Mouse (Mus musculus) embryonic facial prominence, embryonic 11.5 days (tissue): ENCODE results near the gene Olfr111. TPM values are rescaled to one million over a fixed set of nuclear protein-coding genes. Genes with fewer than 3 reads are reported as not detected.

Experiments used
- ATAC-seq: fragments of 200-750 bp; cut with Nextera tagmentation; replicated peaks from 2 replicates; pipeline ENCODE4 v1.8.0; 2017; ENCODE audit warnings: low read depth; ENCODE audit not compliant: insufficient number of reproducible peaks, low FRiP score, low TSS enrichment
- DNase-seq: peaks from one replicate; pipeline ENCODE4 v3.0.0-alpha.2; 2015; ENCODE audit warnings: low spot score
- H3K27ac ChIP-seq: fragments of 300-500 bp; sonication (generic); replicated peaks from 2 replicates; pipeline ENCODE4 v1.5.1; 2014; ENCODE audit warnings: mild to moderate bottlenecking, low read depth, low read length, control low read depth
- H3K27me3 ChIP-seq: fragments of 300-500 bp; sonication (generic); 2 replicates; pipeline ENCODE4 v1.6.1; 2014; ENCODE audit warnings: mild to moderate bottlenecking, low read length, moderate library complexity, mixed read lengths; ENCODE audit not compliant: control insufficient read depth, insufficient read depth
- H3K36me3 ChIP-seq: fragments of 300-500 bp; sonication (generic); replicated peaks from 2 replicates; pipeline ENCODE4 v1.6.1; 2014; ENCODE audit warnings: low read depth, mild to moderate bottlenecking, low read length, moderate library complexity, mixed read lengths; ENCODE audit not compliant: control insufficient read depth, insufficient read depth
- H3K4me1 ChIP-seq: fragments of 300-500 bp; sonication (generic); 2 replicates; pipeline ENCODE4 v1.6.1; 2014; ENCODE audit warnings: low read length, mixed read lengths; ENCODE audit not compliant: control insufficient read depth, insufficient read depth
- H3K4me2 ChIP-seq: fragments of 300-500 bp; sonication (generic); 2 replicates; pipeline ENCODE4 v1.6.1; 2014; ENCODE audit warnings: low read depth, mild to moderate bottlenecking, control low read depth, low read length, moderate library complexity
- H3K4me3 ChIP-seq: fragments of 300-500 bp; sonication (generic); 2 replicates; pipeline ENCODE4 v1.5.1; 2014; ENCODE audit warnings: low read depth, low read length, control low read depth
- H3K9ac ChIP-seq: fragments of 300-500 bp; sonication (generic); replicated peaks from 2 replicates; pipeline ENCODE4 v1.6.1; 2014; ENCODE audit warnings: mild to moderate bottlenecking, control low read depth, low read length
- H3K9me3 ChIP-seq: fragments of 300-500 bp; sonication (generic); replicated peaks from 2 replicates; pipeline ENCODE4 v1.6.1; 2016; ENCODE audit warnings: mild to moderate bottlenecking, low read length, inconsistent platforms, mixed read lengths; ENCODE audit not compliant: control insufficient read depth
- WGBS: fragments of 180-500 bp; shearing (Covaris S2); extraction: QIAGEN DNeasy Blood & Tissue Kit; methylation state at CpG from one replicate; pipeline ENCODE4 v1.1.7; 2014; 5-methylcytosine and 5-hydroxymethylcytosine counted together
- polyA plus RNA-seq: library from polyadenylated mRNA; unstranded; fragments of >200 nt; fragmentation: Nextera tagmentation; extraction: Ambion mirVana; gene quantifications from 2 replicates; pipeline ENCODE4 v1.2.1, GENCODE M21; 2014

The Olfr111 gene
- polyA plus RNA-seq, 1 experiment from 2014 or later, result not detected

GRCm38 (mm10) chr17:37541454-37542119, 33.8 kb downstream of the Olfr111 start:
- Histone ChIP-seq H3K9ac (no peak overlapping the region), H3K27me3 (no peaks in the 10 kb centered on the region), H3K4me1 (no peaks in the 10 kb centered on the region), H3K36me3 (no peaks in the 10 kb centered on the region), H3K9me3 (no peaks in the 10 kb centered on the region), H3K27ac (no peak overlapping the region), H3K4me3 (no peak overlapping the region), H3K4me2 (no peak overlapping the region)
- no peak for ATAC-seq
- no peak for DNase-seq
- WGBS, result 83% methylated on average over 4 of the region's 4 CpGs

GRCm38 (mm10) chr17:37543800-37544435, 36.1 kb downstream of the Olfr111 start:
- ATAC-seq (no peak), DNase-seq (peak; percentile 1)
- Histone ChIP-seq H3K4me1 (no peaks in the 10 kb centered on the region), H3K9me3 (no peaks in the 10 kb centered on the region), H3K27ac (no peak overlapping the region), H3K27me3 (no peaks in the 10 kb centered on the region), H3K4me2 (no peak overlapping the region), H3K9ac (no peak overlapping the region), H3K36me3 (no peaks in the 10 kb centered on the region), H3K4me3 (no peak overlapping the region)
- WGBS, result 37% methylated on average over 3 of the region's 3 CpGs

GRCm38 (mm10) chr17:37558913-37559615, 51.2 kb downstream of the Olfr111 start:
- Histone ChIP-seq H3K9ac (no peak overlapping the region), H3K27ac (no peak overlapping the region), H3K9me3 (no peaks in the 10 kb centered on the region), H3K4me3 (no peak overlapping the region), H3K4me1 (no peaks in the 10 kb centered on the region), H3K36me3 (no peaks in the 10 kb centered on the region), H3K4me2 (no peak overlapping the region), H3K27me3 (no peaks in the 10 kb centered on the region)
- DNase-seq (no peak), ATAC-seq (no peak)
- WGBS, result 59% methylated on average over 1 of the region's 1 CpGs

- H3K4me2 ChIP-seq, result no peak within 1 kb of the TSS
- no peak within 1 kb of the TSS for H3K4me3 ChIP-seq
- no peaks in the 10 kb centered on the region for H3K36me3 ChIP-seq
- ATAC-seq (no peak), DNase-seq (no peak)
- no peak within 1 kb of the TSS for H3K27ac ChIP-seq
- H3K27me3 ChIP-seq, result no peaks in the 10 kb centered on the region
- no peaks in the 10 kb centered on the region for H3K4me1 ChIP-seq
- no peak within 1 kb of the TSS for H3K9ac ChIP-seq
- no peaks in the 10 kb centered on the region for H3K9me3 ChIP-seq
These were observed 61.5 kb downstream of the Olfr111 start, which contains the start of gene Olfr112 for GRCm38 (mm10) chr17:37569351-37569750. Gene Olfr112 (minus strand): TSS chr17:37569451.

DNA sequence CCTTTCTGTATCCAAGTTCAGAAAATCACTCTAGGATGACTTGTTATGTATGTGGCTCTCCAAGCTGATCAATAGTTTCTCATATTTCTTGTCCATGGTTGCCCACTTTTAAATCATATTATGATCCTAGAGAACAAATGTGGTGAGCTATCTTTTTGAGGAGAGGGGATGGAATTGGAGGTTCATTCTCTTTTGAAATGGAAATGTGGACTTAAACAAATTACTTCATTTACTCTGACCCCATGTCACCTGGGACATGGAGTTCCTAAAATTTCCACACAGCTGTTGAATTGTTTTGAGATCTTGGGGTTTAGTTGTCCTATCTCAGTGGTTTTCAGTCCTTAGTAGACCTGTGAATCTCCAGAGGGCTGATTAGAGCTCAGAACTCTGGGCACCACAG, 69.7 kb downstream of the Olfr111 start, which contains the start of gene Olfr113:
Gene Olfr113, minus strand, starts transcription at position 101 of the 400 bp plus-strand sequence.
- Histone ChIP-seq H3K27me3 (no peaks in the 10 kb centered on the region), H3K9ac (no peak within 1 kb of the TSS), H3K9me3 (no peaks in the 10 kb centered on the region), H3K4me3 (no peak within 1 kb of the TSS), H3K4me1 (no peaks in the 10 kb centered on the region), H3K27ac (no peak within 1 kb of the TSS), H3K4me2 (no peak within 1 kb of the TSS), H3K36me3 (no peaks in the 10 kb centered on the region)
- ATAC-seq, result no peak
- DNase-seq, result no peak

Other genes starting within 250 kb of the Olfr111 start
- gene Olfr98, start 244.3 kb upstream of the Olfr111 start, polyA plus RNA-seq, result not detected in 2 replicates
- gene H2-M3, start 237.8 kb upstream of the Olfr111 start, polyA plus RNA-seq, result 1.4 and 1.8 TPM in 2 replicates
- not detected in 2 replicates for gene Olfr99, start 224.6 kb upstream of the Olfr111 start, polyA plus RNA-seq
- gene Olfr101, start 203.7 kb upstream of the Olfr111 start, polyA plus RNA-seq, result not detected in 2 replicates
- not detected in 2 replicates for gene Olfr102, start 191.0 kb upstream of the Olfr111 start, polyA plus RNA-seq
- not detected in 2 replicates for gene Olfr103, start 168.3 kb upstream of the Olfr111 start, polyA plus RNA-seq
- not detected in 2 replicates for gene Olfr104-ps, start 148.4 kb upstream of the Olfr111 start, polyA plus RNA-seq
- gene Olfr105-ps, start 129.0 kb upstream of the Olfr111 start, polyA plus RNA-seq, result not detected in 2 replicates
- gene Olfr106-ps, start 117.6 kb upstream of the Olfr111 start, polyA plus RNA-seq, result not detected in 2 replicates
- gene Olfr107, start 108.8 kb upstream of the Olfr111 start, polyA plus RNA-seq, result not detected in 2 replicates
- gene Olfr108, start 62.5 kb upstream of the Olfr111 start, polyA plus RNA-seq, result not detected in 2 replicates
- not detected in 2 replicates for gene Olfr109, start 49.1 kb upstream of the Olfr111 start, polyA plus RNA-seq
- gene H2-M2, start 24.5 kb upstream of the Olfr111 start, polyA plus RNA-seq, result not detected in 2 replicates
- not detected in 2 replicates for gene Olfr110, start 15.6 kb upstream of the Olfr111 start, polyA plus RNA-seq
- gene Olfr112, start 61.4 kb downstream of the Olfr111 start, polyA plus RNA-seq, result not detected in 2 replicates
- not detected in 2 replicates for gene Olfr113, start 69.6 kb downstream of the Olfr111 start, polyA plus RNA-seq
- gene Olfr114, start 84.7 kb downstream of the Olfr111 start, polyA plus RNA-seq, result not detected in 2 replicates
- not detected in 2 replicates for gene Olfr115, start 119.1 kb downstream of the Olfr111 start, polyA plus RNA-seq
- gene Olfr116, start 119.2 kb downstream of the Olfr111 start, polyA plus RNA-seq, result not detected in 2 replicates
- gene Olfr117, start 155.8 kb downstream of the Olfr111 start, polyA plus RNA-seq, result not detected in 2 replicates
- not detected in 2 replicates for gene Olfr118, start 159.0 kb downstream of the Olfr111 start, polyA plus RNA-seq
- gene Olfr119, start 188.5 kb downstream of the Olfr111 start, polyA plus RNA-seq, result not detected in 2 replicates
- gene Olfr120, start 213.8 kb downstream of the Olfr111 start, polyA plus RNA-seq, result not detected in 2 replicates
- not detected in 2 replicates for gene Olfr121, start 240.8 kb downstream of the Olfr111 start, polyA plus RNA-seq